Mouse (Mus musculus) spleen, postnatal 36 days (tissue): ENCODE data around the gene Gabrd.

Experiments used
- DNase-seq, 2 experiments: peaks; one replicate each; pipeline ENCODE4 v3.0.0; 2022; ENCODE audit warnings: low spot score in 2 of 2, mixed read lengths in 1 of 2

Gabrd gene

GRCm38 (mm10) chr4:155344299-155344600, 53.7 kb downstream of the Gabrd start:
- no peak for DNase-seq

GRCm38 (mm10) chr4:155343415-155344298, 54.3 kb downstream of the Gabrd start:
- DNase-seq: no peak

- DNase-seq: no peak
These were observed 61.4 kb downstream of the Gabrd start for GRCm38 (mm10) chr4:155336284-155337050.
